Mouse (Mus musculus) olfactory bulb, adult 2 months (tissue): ENCODE data around the gene Olfr470.

Experiments
- CTCF ChIP-seq: fragments of 200-500 bp; IDR thresholded peaks from 2 replicates; pipeline ENCODE4 v1.5.1; 2012; ENCODE audit warnings: low read depth, mild to moderate bottlenecking, low read length, moderate library complexity; ENCODE audit not compliant: insufficient read depth
- POLR2A ChIP-seq: fragments of 200-500 bp; IDR thresholded peaks from 2 replicates; pipeline ENCODE4 v1.6.1; 2012; ENCODE audit warnings: mild to moderate bottlenecking, low read depth, low read length, moderate library complexity; ENCODE audit not compliant: insufficient read depth

DNA sequence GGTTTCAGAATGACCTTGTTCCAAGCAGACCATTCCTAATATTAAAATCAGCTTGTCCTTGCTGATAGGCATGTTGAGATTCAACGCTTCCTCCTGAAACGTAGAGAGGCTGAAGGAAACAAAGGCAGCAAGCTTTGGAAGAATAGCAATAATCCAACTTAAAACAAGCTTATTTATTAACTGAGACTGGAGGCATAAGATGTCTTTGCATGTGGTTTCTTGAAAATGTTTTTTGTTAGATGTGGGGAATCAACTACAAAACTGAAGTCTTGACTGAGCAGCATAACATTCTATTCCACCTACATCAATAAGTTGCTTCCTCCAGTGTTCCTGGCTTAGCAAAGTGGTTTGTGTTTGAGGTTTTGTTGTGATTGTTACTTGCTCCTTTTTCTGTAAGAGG is 46.2 kb downstream of the Olfr470 start, which contains the start of gene Ovch2:
- TF ChIP-seq CTCF = no peak
- no peak for TF ChIP-seq POLR2A
